Mouse (Mus musculus): ENCODE results near the gene Bves.

- no peak for TF ChIP-seq CTCF (IDR thresholded peaks at IDR 0.05; ENCODE audit: borderline replicate concordance, extremely low read depth, insufficient read depth, insufficient read length)
- TF ChIP-seq POLR2A (IDR thresholded peaks at IDR 0.05; ENCODE audit: borderline replicate concordance, extremely low read depth, insufficient read depth, insufficient read length, poor library complexity, severe bottlenecking), result no peak
Measured at GRCm38 (mm10) chr10:45298503-45298902, 37.1 kb upstream of the Bves start.

Data from brain, embryonic 14.5 days (tissue).